Mouse (Mus musculus) inflammation-experienced regulatory T-cells (primary cell): ENCODE measurements around the gene Hdgf. TPM values are rescaled to one million over a fixed set of nuclear protein-coding genes. Genes with fewer than 3 reads are reported as not detected.

Experiments
- polyA plus RNA-seq, 2 experiments: library from polyadenylated mRNA; unstranded; fragments of 100-300 nt; shearing (Covaris generic); gene quantifications; one replicate each; pipeline ENCODE4 v1.2.1; 2017

The Hdgf gene
- 100 to 1,000 TPM; 130 to 152 TPM for polyA plus RNA-seq

DNA sequence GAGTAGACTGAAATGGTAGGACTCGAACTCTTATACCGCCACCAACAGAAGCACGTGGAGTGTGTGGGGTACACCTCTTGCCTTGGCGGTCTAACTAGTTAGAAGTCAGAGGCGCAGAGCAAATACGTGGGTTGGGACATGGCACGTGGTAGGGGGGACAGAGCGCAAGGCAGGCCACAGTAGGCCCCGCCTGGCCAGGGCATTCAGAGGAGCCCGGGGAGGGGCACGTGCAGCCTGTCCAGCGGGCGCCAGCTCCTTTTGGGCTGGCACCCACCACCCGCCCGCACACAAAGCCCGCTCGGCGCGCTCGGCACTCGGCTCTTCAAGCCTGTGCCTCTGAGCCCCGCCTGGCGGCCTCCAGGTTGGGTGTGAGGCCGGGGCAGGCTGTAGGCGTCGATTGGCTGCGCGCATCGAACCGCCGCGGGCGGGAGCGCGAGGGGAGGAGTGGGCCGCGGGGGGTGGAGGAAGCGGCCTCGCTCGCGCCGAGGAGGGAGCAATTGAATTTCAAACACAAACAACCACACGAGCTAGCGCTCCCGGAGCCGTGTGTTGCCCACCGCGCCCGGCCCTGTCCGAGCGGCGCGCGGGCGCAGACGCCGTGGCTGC, at the start of gene Hdgf:
TSS of gene Hdgf (plus strand) at position 442 of the 606 bp plus-strand sequence.

GRCm38 (mm10) chr3:87885281-87886003, 20.7 kb upstream of the Hdgf start, which contains the start of gene Prcc:
Gene Prcc (minus strand): TSS chr3:87885608.

GRCm38 (mm10) chr3:87919336-87920108, 13.4 kb downstream of the Hdgf start, which contains the start of gene Mrpl24:
Gene Mrpl24 (plus strand): TSS chr3:87919506.

GRCm38 (mm10) chr3:87930078-87930795, 24.1 kb downstream of the Hdgf start, which contains the start of the genes Isg20l2 and Rrnad1:
Gene Isg20l2 (plus strand): TSS chr3:87930314.
Gene Rrnad1 (minus strand): TSS chr3:87930717.

GRCm38 (mm10) chr3:87948378-87949265, 42.5 kb downstream of the Hdgf start, which contains the start of gene Crabp2:
Gene Crabp2 (plus strand): TSS chr3:87948666.

Other genes with a start within 250 kb of the Hdgf start
- gene Lrrc71, start 157.7 kb upstream of the Hdgf start, polyA plus RNA-seq: under 1 TPM; 0.13 to 0.51 TPM
- 1 to 10 TPM in 1 of 2 experiments, under 1 TPM in 1; 0.24 to 2.0 TPM for gene Ntrk1, start 111.2 kb upstream of the Hdgf start, polyA plus RNA-seq
- gene Insrr, start 109.4 kb upstream of the Hdgf start, polyA plus RNA-seq: 1 to 10 TPM in 1 of 2 experiments, under 1 TPM in 1; 0.06 to 1.3 TPM
- gene Pear1, start 82.0 kb upstream of the Hdgf start, polyA plus RNA-seq: 100 to 1,000 TPM in 1 of 2 experiments, 10 to 100 TPM in 1; 51.9 to 127 TPM
- 100 to 1,000 TPM; 207 to 242 TPM for gene Sh2d2a, start 59.6 kb upstream of the Hdgf start, polyA plus RNA-seq
- gene Prcc, start 20.7 kb upstream of the Hdgf start, polyA plus RNA-seq: 10 to 100 TPM; 13.9 to 19.8 TPM
- gene Mrpl24, start 13.2 kb downstream of the Hdgf start, polyA plus RNA-seq: 100 to 1,000 TPM; 129 to 143 TPM
- gene Isg20l2, start 24.0 kb downstream of the Hdgf start, polyA plus RNA-seq: 10 to 100 TPM; 32.3 to 33.0 TPM
- 10 to 100 TPM; 27.7 to 30.8 TPM for gene Rrnad1, start 24.4 kb downstream of the Hdgf start, polyA plus RNA-seq
- gene Crabp2, start 42.3 kb downstream of the Hdgf start, polyA plus RNA-seq: 1 to 10 TPM in 1 of 2 experiments, not detected in 1; 1.1 TPM
- gene Nes, start 64.8 kb downstream of the Hdgf start, polyA plus RNA-seq: 1 to 10 TPM in 1 of 2 experiments, under 1 TPM in 1; 0.58 to 4.1 TPM
- gene Bcan, start 93.9 kb downstream of the Hdgf start, polyA plus RNA-seq: not detected
- under 1 TPM in 1 of 2 experiments, not detected in 1; 0.12 TPM for gene Hapln2, start 121.3 kb downstream of the Hdgf start, polyA plus RNA-seq
- gene Gpatch4, start 136.8 kb downstream of the Hdgf start, polyA plus RNA-seq: 10 to 100 TPM; 27.3 to 49.8 TPM
- gene Naxe, start 152.2 kb downstream of the Hdgf start, polyA plus RNA-seq: 10 to 100 TPM; 80.8 to 88.9 TPM
- 1 to 10 TPM in 1 of 2 experiments, not detected in 1; 1.5 TPM for gene Ttc24, start 172.0 kb downstream of the Hdgf start, polyA plus RNA-seq
- gene Iqgap3, start 175.7 kb downstream of the Hdgf start, polyA plus RNA-seq: 1 to 10 TPM in 1 of 2 experiments, under 1 TPM in 1; 0.69 to 3.5 TPM
- gene Mef2d, start 236.1 kb downstream of the Hdgf start, polyA plus RNA-seq: 10 to 100 TPM; 95.1 to 98.4 TPM